ENCODE assay signal across 20 mouse cellular contexts in the genomic region with DNA sequence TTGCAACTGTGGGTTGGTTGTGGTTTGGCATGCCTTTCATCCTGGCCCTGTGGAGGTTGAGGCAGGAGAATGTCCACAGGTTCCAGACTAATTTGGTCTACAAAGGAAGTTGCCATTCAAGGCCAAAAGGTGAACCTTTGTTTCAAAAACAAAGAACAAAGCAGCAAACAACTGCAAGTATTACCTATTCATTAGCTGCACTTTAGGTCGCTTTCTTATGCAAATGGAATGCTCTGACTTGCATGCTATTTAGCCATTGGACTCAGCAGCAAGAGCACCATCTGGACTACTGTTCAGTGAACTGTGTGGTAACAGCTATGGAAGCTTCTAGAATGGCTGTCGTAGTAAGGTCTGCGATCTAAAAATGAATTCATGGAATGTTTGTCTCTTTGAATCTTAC. TPM values are rescaled to one million over a fixed set of nuclear protein-coding genes. Genes with fewer than 3 reads are reported as not detected.
DNase-seq lines count a peak whose midpoint lies in the region; ATAC-seq and TF ChIP-seq lines count a peak whose summit lies in the region.
"Had no signal": no experiment of that assay in that cellular context is flagged by ENCODE, and none has a peak within 500 bp of the region (broad histone marks: within the 10 kb centered on the region; RNA-seq: fewer than 3 reads in every experiment).

No protein-coding gene starts in this region.

- H3K36me3 ChIP-seq in forebrain, embryonic 16.5 days (ENCODE audit: control insufficient read depth, insufficient read depth), result no peaks in the 10 kb centered on the region
- H3K36me3 ChIP-seq in forebrain, embryonic 11.5 days (ENCODE audit: control insufficient read depth, insufficient read depth, low read length), result no peaks in the 10 kb centered on the region
- no peaks in the 10 kb centered on the region for H3K36me3 ChIP-seq in hindbrain, postnatal 0 days (ENCODE audit: insufficient read depth, low read length)
- no peaks in the 10 kb centered on the region for H3K36me3 ChIP-seq in hindbrain, embryonic 14.5 days (replicated peaks; ENCODE audit: control insufficient read depth, insufficient read depth)
- H3K36me3 ChIP-seq: embryonic facial prominence, embryonic 13.5 days; G1E; hindbrain, embryonic 13.5 days; intestine, embryonic 15.5 days; midbrain, embryonic 15.5 days; stomach, embryonic 15.5 days had no signal

- H3K9ac ChIP-seq in forebrain, embryonic 16.5 days (replicated peaks; ENCODE audit: low read depth, low read length), result no peak overlapping the region
- no peak overlapping the region for H3K9ac ChIP-seq in forebrain, embryonic 11.5 days (ENCODE audit: low read length)
- H3K9ac ChIP-seq in hindbrain, postnatal 0 days (replicated peaks; ENCODE audit: low read length), result no peak overlapping the region
- H3K9ac ChIP-seq in hindbrain, embryonic 14.5 days, result no peak overlapping the region
- H3K9ac ChIP-seq: embryonic facial prominence, embryonic 13.5 days; hindbrain, embryonic 13.5 days; intestine, embryonic 15.5 days; midbrain, embryonic 15.5 days; stomach, embryonic 15.5 days had no signal

- no peak overlapping the region for H3K4me3 ChIP-seq in forebrain, embryonic 16.5 days (replicated peaks; ENCODE audit: low read length)
- H3K4me3 ChIP-seq in forebrain, embryonic 11.5 days (ENCODE audit: low read depth, low read length), result no peak overlapping the region
- no peak overlapping the region for H3K4me3 ChIP-seq in hindbrain, postnatal 0 days (ENCODE audit: low read length)
- H3K4me3 ChIP-seq in hindbrain, embryonic 14.5 days (replicated peaks; ENCODE audit: low read length), result no peak overlapping the region
- H3K4me3 ChIP-seq: embryonic facial prominence, embryonic 13.5 days; hindbrain, embryonic 13.5 days; intestine, embryonic 15.5 days; midbrain, embryonic 15.5 days; myocyte; stomach, embryonic 15.5 days had no signal

- H3K27me3 ChIP-seq in forebrain, embryonic 16.5 days (replicated peaks; ENCODE audit: control insufficient read depth, insufficient read depth, low read length), result no peaks in the 10 kb centered on the region
- no peaks in the 10 kb centered on the region for H3K27me3 ChIP-seq in forebrain, embryonic 11.5 days (ENCODE audit: control insufficient read depth, insufficient read depth, low read length)
- no peaks in the 10 kb centered on the region for H3K27me3 ChIP-seq in hindbrain, postnatal 0 days (ENCODE audit: insufficient read depth, low read length)
- H3K27me3 ChIP-seq in hindbrain, embryonic 14.5 days (ENCODE audit: control insufficient read depth, insufficient read depth, low read length), result no peaks in the 10 kb centered on the region
- H3K27me3 ChIP-seq: embryonic facial prominence, embryonic 13.5 days; hindbrain, embryonic 13.5 days; intestine, embryonic 15.5 days; midbrain, embryonic 15.5 days; stomach, embryonic 15.5 days had no signal

- no peaks in the 10 kb centered on the region for H3K9me3 ChIP-seq in forebrain, embryonic 16.5 days (ENCODE audit: control insufficient read depth, low read length)
- H3K9me3 ChIP-seq in forebrain, embryonic 11.5 days (ENCODE audit: control insufficient read depth, low read length), result no peaks in the 10 kb centered on the region
- no peaks in the 10 kb centered on the region for H3K9me3 ChIP-seq in hindbrain, postnatal 0 days (ENCODE audit: low read length)
- no peaks in the 10 kb centered on the region for H3K9me3 ChIP-seq in hindbrain, embryonic 14.5 days (ENCODE audit: control insufficient read depth, low read length)
- H3K9me3 ChIP-seq: embryonic facial prominence, embryonic 13.5 days; G1E; hindbrain, embryonic 13.5 days; intestine, embryonic 15.5 days; midbrain, embryonic 15.5 days; stomach, embryonic 15.5 days had no signal

- ATAC-seq in forebrain, embryonic 16.5 days, result peak; percentile 72
- ATAC-seq in forebrain, embryonic 11.5 days (replicated peaks; ENCODE audit: low FRiP score), result no peak
- ATAC-seq in hindbrain, postnatal 0 days, result no peak
- ATAC-seq in hindbrain, embryonic 14.5 days (ENCODE audit: low FRiP score), result no peak
- ATAC-seq: intestine, embryonic 15.5 days; midbrain, embryonic 15.5 days had no signal

- no peak overlapping the region for H3K27ac ChIP-seq in forebrain, embryonic 16.5 days (ENCODE audit: low read length)
- no peak overlapping the region for H3K27ac ChIP-seq in forebrain, embryonic 11.5 days (ENCODE audit: low read depth, low read length)
- no peak overlapping the region for H3K27ac ChIP-seq in hindbrain, postnatal 0 days
- no peak overlapping the region for H3K27ac ChIP-seq in hindbrain, embryonic 14.5 days
- H3K27ac ChIP-seq: embryonic facial prominence, embryonic 13.5 days; hindbrain, embryonic 13.5 days; intestine, embryonic 15.5 days; midbrain, embryonic 15.5 days; stomach, embryonic 15.5 days had no signal

- WGBS in forebrain, embryonic 16.5 days, result 24% methylated on average over 3 of the region's 3 CpGs
- WGBS in forebrain, embryonic 11.5 days, result 51% methylated on average over 3 of the region's 3 CpGs
- WGBS in hindbrain, postnatal 0 days, result 24% methylated on average over 3 of the region's 3 CpGs
- 36% methylated on average over 3 of the region's 3 CpGs for WGBS in hindbrain, embryonic 14.5 days

- H3K4me2 ChIP-seq in forebrain, embryonic 16.5 days (ENCODE audit: low read length), result no peak overlapping the region
- H3K4me2 ChIP-seq in forebrain, embryonic 11.5 days (ENCODE audit: low read depth, low read length, severe bottlenecking), result no peak overlapping the region
- H3K4me2 ChIP-seq in hindbrain, postnatal 0 days (ENCODE audit: low read depth, low read length), result no peak overlapping the region
- no peak overlapping the region for H3K4me2 ChIP-seq in hindbrain, embryonic 14.5 days (replicated peaks)
- H3K4me2 ChIP-seq: embryonic facial prominence, embryonic 13.5 days; hindbrain, embryonic 13.5 days; intestine, embryonic 15.5 days; liver, embryonic 11.5 days; midbrain, embryonic 15.5 days; stomach, embryonic 15.5 days had no signal

- no peak for DNase-seq in forebrain, embryonic 11.5 days (ENCODE audit: low spot score)
- DNase-seq in hindbrain, postnatal 0 days (ENCODE audit: low spot score), result peak; percentile 16
- DNase-seq in hindbrain, embryonic 14.5 days (ENCODE audit: low spot score), result no peak
- peak; percentile 16 for DNase-seq in NIH3T3 (ENCODE audit: low read depth)
- no peak for DNase-seq in kidney, postnatal 25 days
- no peak for DNase-seq in left cerebral cortex, adult 9 months (ENCODE audit: low spot score in 2 of 2)
- DNase-seq: adrenal gland, adult 8-10 months; cerebellum, postnatal 14 days; lung, adult 18-20 months; thymus, adult 18-20 months; thymus, postnatal 4 days had no signal

- peaks cover 6% of the 10 kb centered on the region; the same call in 1 of the 2 replicates for H3K4me1 ChIP-seq in forebrain, embryonic 16.5 days (replicated peaks; ENCODE audit: control insufficient read depth, insufficient read depth, low read length)
- H3K4me1 ChIP-seq in forebrain, embryonic 11.5 days (replicated peaks; ENCODE audit: control insufficient read depth, insufficient read depth, low read length), result 0 out of 2 replicates have a peak, but pooled peaks cover 3% of the 10 kb centered on the region
- no peaks in the 10 kb centered on the region for H3K4me1 ChIP-seq in hindbrain, postnatal 0 days (ENCODE audit: insufficient read depth, low read length)
- H3K4me1 ChIP-seq in hindbrain, embryonic 14.5 days (replicated peaks; ENCODE audit: control insufficient read depth, insufficient read depth, low read length), result no peaks in the 10 kb centered on the region
- H3K4me1 ChIP-seq: embryonic facial prominence, embryonic 13.5 days; hindbrain, embryonic 13.5 days; intestine, embryonic 15.5 days; midbrain, embryonic 15.5 days; stomach, embryonic 15.5 days had no signal

- TF ChIP-seq CTCF in hindbrain, postnatal 0 days (IDR thresholded peaks at IDR 0.05; ENCODE audit: low read depth), result no peak

RNA-seq across cellular contexts. Expression of gene Slain2, which starts 11.8 kb away (rescaled TPM):
- 16.9 and 18.3 TPM in 2 replicates for polyA plus RNA-seq in forebrain, embryonic 16.5 days (2015; fragmentation: Nextera tagmentation; extraction: Ambion mirVana)
- polyA plus RNA-seq in forebrain, embryonic 11.5 days (2014; fragmentation: Nextera tagmentation; extraction: Ambion mirVana), result 22.8 and 24.9 TPM in 2 replicates
- total RNA-seq in hindbrain, postnatal 0 days (2014; rRNA removed), result 37.4 and 37.5 TPM in 2 replicates
- 10.0 and 11.2 TPM in 2 replicates for polyA plus RNA-seq in hindbrain, postnatal 0 days (2015; fragmentation: Nextera tagmentation; extraction: Ambion mirVana)
- polyA plus RNA-seq in hindbrain, embryonic 14.5 days (2014; fragmentation: Nextera tagmentation; extraction: Ambion mirVana), result 24.6 and 29.6 TPM in 2 replicates

RNA-seq across cellular contexts. Expression of gene Tec, which starts 34.0 kb away (rescaled TPM):
- polyA plus RNA-seq in forebrain, embryonic 16.5 days (2015; fragmentation: Nextera tagmentation; extraction: Ambion mirVana), result 2.9 and 4.9 TPM in 2 replicates
- 2.9 and 3.0 TPM in 2 replicates for polyA plus RNA-seq in forebrain, embryonic 11.5 days (2014; fragmentation: Nextera tagmentation; extraction: Ambion mirVana)
- total RNA-seq in hindbrain, postnatal 0 days (2014; rRNA removed), result 3.0 and 4.9 TPM in 2 replicates
- 3.6 and 5.0 TPM in 2 replicates for polyA plus RNA-seq in hindbrain, postnatal 0 days (2015; fragmentation: Nextera tagmentation; extraction: Ambion mirVana)
- 7.6 and 8.8 TPM in 2 replicates for polyA plus RNA-seq in hindbrain, embryonic 14.5 days (2014; fragmentation: Nextera tagmentation; extraction: Ambion mirVana)

Comparison
In these comparisons a context has a peak if more than half of its experiments do, and no peak if none do; other contexts are left out.
1. DNase-seq: peak in hindbrain, postnatal 0 days (single experiment) and NIH3T3 (single experiment); none in forebrain, embryonic 11.5 days (single experiment), hindbrain, embryonic 14.5 days (single experiment), kidney, postnatal 25 days (0 of 2) and left cerebral cortex, adult 9 months (0 of 2).